Mouse (Mus musculus): Measurements from ENCODE around the gene Clcnkb. TPM values are rescaled to one million over a fixed set of nuclear protein-coding genes. Genes with fewer than 3 reads are reported as not detected.
A peak's percentile ranks its signal among the peaks of the same experiment; 100 is the strongest.

The Clcnkb gene
- polyA plus RNA-seq, 1 experiment = 0.23 TPM

GRCm38 (mm10) chr4:141362937-141363548 lies 52.8 kb downstream of the Clcnkb start:
- Histone ChIP-seq H3K4me3 (no peak overlapping the region), H3K27me3 (ENCODE audit: control insufficient read depth, insufficient read depth, insufficient read length) (peaks cover under 1% of the 10 kb centered on the region), H3K36me3 (ENCODE audit: control insufficient read depth, insufficient read depth) (no peaks in the 10 kb centered on the region), H3ac (ENCODE audit: control insufficient read depth, insufficient read length) (no peak overlapping the region), H3K4me2 (ENCODE audit: low read depth) (peak overlapping the region; percentile 10), H3K79me2 (ENCODE audit: control insufficient read depth, insufficient read depth) (no peaks in the 10 kb centered on the region)
- TF ChIP-seq TCF3 (IDR thresholded peaks at IDR 0.05; ENCODE audit: insufficient read length, low read depth) (no peak), MYOG (IDR thresholded peaks at IDR 0.05; ENCODE audit: control insufficient read depth in 1 of 3, insufficient read depth in 1 of 3, insufficient read length in 2 of 3, low read depth in 2 of 3) (no peak), REST (IDR thresholded peaks at IDR 0.05; ENCODE audit: insufficient read depth, insufficient read length) (no peak), E2F4 (IDR thresholded peaks at IDR 0.05; ENCODE audit: insufficient read depth) (no peak), SRF (IDR thresholded peaks at IDR 0.05; ENCODE audit: control insufficient read depth, insufficient read length, low read depth) (no peak), MAX (IDR thresholded peaks at IDR 0.05; ENCODE audit: low read depth) (no peak), USF1 (IDR thresholded peaks at IDR 0.05; ENCODE audit: low read depth) (no peak), POLR2A (IDR thresholded peaks at IDR 0.05; ENCODE audit: insufficient read length, low read depth) (no peak), MYOD1 (IDR thresholded peaks at IDR 0.05; ENCODE audit: control insufficient read depth in 1 of 3, insufficient read length in 2 of 3, low read depth in 2 of 3) (no peak), CEBPB (IDR thresholded peaks at IDR 0.05; ENCODE audit: insufficient read depth, poor library complexity, severe bottlenecking) (no peak), TCF12 (IDR thresholded peaks at IDR 0.05; ENCODE audit: insufficient read depth, poor library complexity, severe bottlenecking) (no peak)

- Histone ChIP-seq H3K36me3 (ENCODE audit: control insufficient read depth, insufficient read depth) (no peaks in the 10 kb centered on the region), H3K27me3 (ENCODE audit: control insufficient read depth, insufficient read depth, insufficient read length) (no peaks in the 10 kb centered on the region), H3ac (ENCODE audit: control insufficient read depth, insufficient read length) (no peak overlapping the region), H3K4me2 (ENCODE audit: low read depth) (no peak overlapping the region), H3K4me3 (no peak overlapping the region), H3K79me2 (ENCODE audit: control insufficient read depth, insufficient read depth) (no peaks in the 10 kb centered on the region)
- TF ChIP-seq E2F4 (IDR thresholded peaks at IDR 0.05; ENCODE audit: insufficient read depth) = no peak
Observed at GRCm38 (mm10) chr4:141360846-141361245, 55.0 kb downstream of the Clcnkb start.

- no peak overlapping the region for H3ac ChIP-seq (ENCODE audit: control insufficient read depth, insufficient read length)
- H3K79me2 ChIP-seq (ENCODE audit: control insufficient read depth, insufficient read depth) = no peaks in the 10 kb centered on the region
- TF ChIP-seq TCF3 (IDR thresholded peaks at IDR 0.05; ENCODE audit: insufficient read length, low read depth) (peak; percentile 4), MYOG (IDR thresholded peaks at IDR 0.05; ENCODE audit: control insufficient read depth in 1 of 3, insufficient read depth in 1 of 3, insufficient read length in 2 of 3, low read depth in 2 of 3) (peak; percentile 13 to 83 (median 36)), CEBPB (IDR thresholded peaks at IDR 0.05; ENCODE audit: insufficient read depth, poor library complexity, severe bottlenecking) (no peak), POLR2A (IDR thresholded peaks at IDR 0.05; ENCODE audit: insufficient read length, low read depth) (no peak), MYOD1 (IDR thresholded peaks at IDR 0.05; ENCODE audit: control insufficient read depth in 1 of 3, insufficient read length in 2 of 3, low read depth in 2 of 3) (peak in 2 of 3 experiments; percentile 42 to 65), SRF (IDR thresholded peaks at IDR 0.05; ENCODE audit: control insufficient read depth, insufficient read length, low read depth) (no peak), USF1 (IDR thresholded peaks at IDR 0.05; ENCODE audit: low read depth) (no peak)
Observed at GRCm38 (mm10) chr4:141359222-141359621, 56.6 kb downstream of the Clcnkb start.

DNA sequence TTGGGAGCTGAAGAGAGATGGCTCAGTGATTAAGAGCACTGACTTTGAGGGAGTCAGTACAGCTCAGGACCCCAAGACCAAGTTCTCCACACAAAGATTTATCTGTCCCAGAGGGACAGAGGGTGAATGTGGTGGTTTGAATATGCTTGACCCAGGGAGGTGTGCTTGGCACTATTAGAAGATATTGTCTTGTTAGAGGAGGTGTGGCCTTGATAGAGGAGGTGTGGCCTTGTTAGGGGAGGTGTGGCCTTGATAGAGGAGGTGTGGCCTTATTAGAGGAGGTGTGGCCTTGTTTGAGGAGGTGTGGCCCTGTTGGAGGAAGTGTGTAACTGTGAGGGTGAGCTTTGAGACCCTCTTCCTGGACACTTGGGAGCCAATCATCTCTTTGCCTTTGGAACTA lies 58.0 kb downstream of the Clcnkb start:
- TF ChIP-seq E2F4 (IDR thresholded peaks at IDR 0.05; ENCODE audit: insufficient read depth) (no peak), POLR2AphosphoS2 (IDR thresholded peaks at IDR 0.05; ENCODE audit: insufficient read length, low read depth) (no peak), SRF (IDR thresholded peaks at IDR 0.05; ENCODE audit: control insufficient read depth, insufficient read length, low read depth) (no peak), POLR2A (IDR thresholded peaks at IDR 0.05; ENCODE audit: insufficient read length, low read depth) (no peak), MYOG (IDR thresholded peaks at IDR 0.05; ENCODE audit: control insufficient read depth in 1 of 3, insufficient read depth in 1 of 3, insufficient read length in 2 of 3, low read depth in 2 of 3) (no peak), MYOD1 (IDR thresholded peaks at IDR 0.05; ENCODE audit: control insufficient read depth in 1 of 3, insufficient read length in 2 of 3, low read depth in 2 of 3) (no peak), CEBPB (IDR thresholded peaks at IDR 0.05; ENCODE audit: insufficient read depth, poor library complexity, severe bottlenecking) (no peak), REST (IDR thresholded peaks at IDR 0.05; ENCODE audit: insufficient read depth, insufficient read length) (no peak), MAX (IDR thresholded peaks at IDR 0.05; ENCODE audit: low read depth) (no peak), TCF12 (IDR thresholded peaks at IDR 0.05; ENCODE audit: insufficient read depth, poor library complexity, severe bottlenecking) (no peak)
- Histone ChIP-seq H3K27me3 (ENCODE audit: control insufficient read depth, insufficient read depth, insufficient read length) (no peaks in the 10 kb centered on the region), H3K79me2 (ENCODE audit: control insufficient read depth, insufficient read depth) (no peaks in the 10 kb centered on the region), H3K4me2 (ENCODE audit: low read depth) (no peak overlapping the region), H3K4me3 (no peak overlapping the region), H3K36me3 (ENCODE audit: control insufficient read depth, insufficient read depth) (no peaks in the 10 kb centered on the region), H3ac (ENCODE audit: control insufficient read depth, insufficient read length) (no peak overlapping the region)

More at GRCm38 (mm10) chr4:141359222-141359621, 56.6 kb downstream of the Clcnkb start:
- H3K4me3 ChIP-seq = no peak overlapping the region
- H3K27me3 ChIP-seq (ENCODE audit: control insufficient read depth, insufficient read depth, insufficient read length) = no peaks in the 10 kb centered on the region
- no peaks in the 10 kb centered on the region for H3K36me3 ChIP-seq (ENCODE audit: control insufficient read depth, insufficient read depth)
- H3K4me2 ChIP-seq (ENCODE audit: low read depth) = no peak overlapping the region

Other genes starting within 250 kb of the Clcnkb start
- 0.78 TPM for gene Rsg1, start 202.1 kb downstream of the Clcnkb start, polyA plus RNA-seq (2012; fragmentation: generic; extraction: Trizol)
- gene Arhgef19, start 176.5 kb downstream of the Clcnkb start, polyA plus RNA-seq (2012; fragmentation: generic; extraction: Trizol) = 28.6 TPM
- gene Epha2, start 114.8 kb downstream of the Clcnkb start, polyA plus RNA-seq (2012; fragmentation: generic; extraction: Trizol) = 46.8 TPM
- gene Fam131c, start 47.8 kb downstream of the Clcnkb start, polyA plus RNA-seq (2012; fragmentation: generic; extraction: Trizol) = 0.77 TPM
- gene Clcnka, start 17.3 kb downstream of the Clcnkb start, polyA plus RNA-seq (2012; fragmentation: generic; extraction: Trizol) = 0.85 TPM
- 31.1 TPM for gene Hspb7, start 4.8 kb upstream of the Clcnkb start, polyA plus RNA-seq (2012; fragmentation: generic; extraction: Trizol)
- gene Srarp, start 20.1 kb upstream of the Clcnkb start, polyA plus RNA-seq (2012; fragmentation: generic; extraction: Trizol) = not detected
- 30.1 TPM for gene Zbtb17, start 28.6 kb upstream of the Clcnkb start, polyA plus RNA-seq (2012; fragmentation: generic; extraction: Trizol)
- gene Spen, start 122.6 kb upstream of the Clcnkb start, polyA plus RNA-seq (2012; fragmentation: generic; extraction: Trizol) = 11.7 TPM
- 29.5 TPM for gene Fblim1, start 190.1 kb upstream of the Clcnkb start, polyA plus RNA-seq (2012; fragmentation: generic; extraction: Trizol)
- gene Tmem82, start 202.6 kb upstream of the Clcnkb start, polyA plus RNA-seq (2012; fragmentation: generic; extraction: Trizol) = 0.02 TPM
- gene Slc25a34, start 207.8 kb upstream of the Clcnkb start, polyA plus RNA-seq (2012; fragmentation: generic; extraction: Trizol) = 0.12 TPM
- 20.4 TPM for gene Plekhm2, start 248.9 kb upstream of the Clcnkb start, polyA plus RNA-seq (2012; fragmentation: generic; extraction: Trizol)